Mouse (Mus musculus) olfactory bulb, adult 2 months (tissue): ENCODE results near the gene Epop.

Experiments used
- CTCF ChIP-seq: fragments of 200-500 bp; IDR thresholded peaks from 2 replicates; pipeline ENCODE4 v1.5.1; 2012; ENCODE audit warnings: low read depth, mild to moderate bottlenecking, low read length, moderate library complexity; ENCODE audit not compliant: insufficient read depth
- POLR2A ChIP-seq: fragments of 200-500 bp; IDR thresholded peaks from 2 replicates; pipeline ENCODE4 v1.6.1; 2012; ENCODE audit warnings: mild to moderate bottlenecking, low read depth, low read length, moderate library complexity; ENCODE audit not compliant: insufficient read depth

DNA sequence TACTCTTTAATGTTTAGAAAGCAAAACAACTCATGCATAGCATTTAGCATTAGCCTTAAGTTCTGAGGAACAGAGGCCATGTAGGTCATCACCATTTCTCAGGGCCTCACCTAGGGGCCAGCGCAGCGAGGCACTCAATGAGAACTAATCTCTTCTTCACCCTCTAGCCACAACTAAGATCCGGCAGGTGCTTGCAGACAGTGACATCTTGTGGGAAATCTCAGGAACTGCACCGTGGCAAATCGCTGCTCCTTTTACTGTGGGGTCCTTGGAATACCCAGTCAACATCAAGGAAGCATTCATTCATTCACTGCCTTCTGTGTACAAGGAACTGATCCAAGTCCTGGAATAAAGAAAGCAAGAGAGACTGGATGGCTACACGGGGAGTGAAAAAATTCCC is 7.1 kb downstream of the Epop start:
- peak; percentile 73 for TF ChIP-seq CTCF
- TF ChIP-seq POLR2A: no peak
